Mouse (Mus musculus) cerebellum, postnatal 4 days (tissue): Measurements from ENCODE around the gene Taar7e.
"Not testable (repeated sequence)": the region's sequence is repeated elsewhere in the genome, so short reads cannot be mapped to it uniquely, and the experiment has no call there.

Source experiments
- DNase-seq, 2 experiments: peaks; one replicate each; pipeline ENCODE4 v3.0.0; 2022; ENCODE audit warnings: low spot score in 2 of 2, mixed read lengths in 1 of 2

Taar7e gene

GRCm38 (mm10) chr10:24037314-24037713, at the start of gene Taar7e:
Gene Taar7e (plus strand): TSS chr10:24037614.
- DNase-seq = no peak

GRCm38 (mm10) chr10:23993381-23993780, 44.0 kb upstream of the Taar7e start, which contains the start of gene Taar7a:
Gene Taar7a (minus strand): TSS chr10:23993481.
- DNase-seq = no peak

DNA sequence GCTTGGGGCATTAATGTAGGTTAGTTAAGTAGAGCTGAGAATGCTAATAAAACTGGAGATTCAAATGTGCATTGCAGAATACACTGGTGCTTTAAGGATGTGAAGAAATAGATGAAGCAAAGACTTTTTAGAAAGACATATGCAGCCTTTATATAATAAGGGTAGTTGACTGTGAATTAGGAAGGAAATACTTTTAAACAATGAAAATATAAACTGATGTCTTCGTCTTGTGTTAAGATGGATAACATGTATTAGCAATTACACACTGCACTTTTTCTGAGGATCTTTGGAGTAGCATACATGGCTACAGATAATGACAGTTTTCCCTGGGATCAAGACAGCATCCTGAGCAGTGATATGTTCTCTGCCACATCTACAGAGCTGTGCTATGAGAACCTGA, 37.8 kb upstream of the Taar7e start, which contains the start of gene Taar7b:
Gene Taar7b (plus strand): TSS at position 301 of the 400 bp plus-strand sequence.
- DNase-seq = no peak

DNA sequence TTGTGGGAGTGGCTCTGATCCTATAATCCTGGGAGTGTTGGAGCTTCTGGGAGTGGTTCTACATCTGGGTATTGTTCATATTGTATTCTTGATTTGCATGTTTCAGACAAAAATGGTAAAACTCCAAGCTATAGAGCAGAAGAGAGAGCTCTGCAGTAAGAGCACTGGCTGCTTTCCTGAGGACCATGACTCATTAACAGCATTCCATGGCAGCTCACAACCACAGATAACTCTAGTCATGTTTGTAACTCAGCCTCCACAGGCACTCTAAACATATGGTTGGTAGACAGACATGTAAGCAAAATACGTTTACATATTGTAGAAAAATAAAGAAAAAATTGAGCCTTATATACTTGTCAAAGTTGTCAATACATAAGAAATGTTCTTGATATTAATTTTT, 31.0 kb upstream of the Taar7e start:
- no peak for DNase-seq

DNA sequence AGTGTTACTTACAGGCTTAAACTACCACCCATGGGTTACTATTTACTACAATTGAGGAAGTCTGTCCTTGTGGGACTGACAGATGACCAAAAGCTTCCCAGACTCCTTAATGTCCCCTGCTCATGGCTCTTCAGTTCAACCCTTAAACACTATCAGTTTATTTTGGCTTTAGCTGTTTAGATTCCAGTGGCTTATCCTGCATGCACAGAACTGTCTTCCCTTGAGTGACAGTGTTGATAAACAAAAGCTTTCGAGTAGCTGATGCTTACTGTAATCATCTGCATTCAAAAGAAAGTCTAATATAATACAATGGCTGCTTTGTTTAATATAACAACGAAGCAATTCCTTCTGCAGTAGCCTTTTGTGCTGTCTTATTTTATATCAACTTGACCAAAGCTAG, 30.4 kb upstream of the Taar7e start:
- DNase-seq = no peak

DNA sequence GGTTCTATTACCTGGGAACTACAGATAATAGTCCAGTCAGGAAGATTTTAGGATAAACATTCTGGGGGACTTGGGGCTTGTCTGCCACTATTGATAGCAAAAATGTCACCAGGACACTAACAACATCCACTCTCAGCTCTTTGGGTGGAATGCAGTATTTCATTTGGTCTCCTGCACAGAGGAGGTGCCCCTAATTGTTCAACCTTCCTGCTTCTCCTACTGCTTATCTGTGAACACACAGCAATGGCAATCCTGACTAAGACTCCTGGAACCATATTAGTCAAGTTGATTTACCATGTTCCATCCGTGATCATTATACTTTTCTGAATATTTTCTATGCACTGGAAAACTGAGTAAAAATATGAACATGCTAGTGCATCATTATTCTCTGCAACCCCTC, 29.3 kb upstream of the Taar7e start:
- DNase-seq = no peak

- no peak for DNase-seq
Measured at GRCm38 (mm10) chr10:24026922-24027321, 10.5 kb upstream of the Taar7e start, which contains the start of gene Taar7d. Gene Taar7d (plus strand): TSS chr10:24027222.

- DNase-seq = no peak
Measured at GRCm38 (mm10) chr10:24031347-24031746, 6.1 kb upstream of the Taar7e start.

- DNase-seq = no peak
Measured at GRCm38 (mm10) chr10:24040120-24040869, 2.9 kb downstream of the Taar7e start.

- DNase-seq = no peak
Measured at GRCm38 (mm10) chr10:24049210-24049609, 11.8 kb downstream of the Taar7e start, which contains the start of gene Taar7f. Gene Taar7f (plus strand): TSS chr10:24049510.

DNA sequence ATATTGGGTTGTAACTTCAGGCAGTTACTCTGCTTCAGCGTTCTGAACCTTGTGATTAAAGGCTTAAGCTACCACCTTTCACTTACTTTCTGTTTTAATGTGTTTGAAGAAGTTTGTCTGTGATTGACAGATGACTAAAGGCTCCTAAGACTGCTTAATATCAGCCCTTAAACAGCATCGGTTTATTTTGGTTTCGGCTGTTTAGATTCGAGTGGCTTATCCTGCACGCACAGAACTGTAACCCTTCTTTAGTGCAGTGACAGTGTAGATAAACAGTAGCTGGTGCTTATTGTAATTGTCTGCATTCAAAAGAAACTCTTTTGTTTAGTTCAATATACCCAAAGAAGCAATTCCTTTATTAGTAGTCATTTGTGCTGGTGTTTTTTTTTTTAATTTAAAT, 14.6 kb downstream of the Taar7e start:
- DNase-seq = no peak

DNA sequence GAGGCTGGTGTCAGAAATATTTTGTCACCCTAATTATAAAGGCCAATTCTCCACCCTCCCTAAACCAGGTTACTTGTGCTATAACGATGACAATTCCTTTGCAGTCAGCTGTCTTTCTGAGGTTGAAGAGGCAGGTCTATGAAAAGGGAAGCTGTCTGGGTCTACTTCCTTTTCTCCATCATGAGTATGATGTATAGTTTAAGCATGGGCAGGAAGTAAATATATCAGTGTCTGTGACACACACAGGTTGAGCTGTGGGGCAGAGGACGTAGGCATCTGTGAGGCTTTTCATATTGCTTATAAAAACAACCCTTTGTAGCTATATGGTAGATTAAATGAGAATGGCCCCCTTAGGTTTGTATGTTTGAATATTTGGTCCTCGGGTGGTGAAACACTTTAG, 21.6 kb downstream of the Taar7e start:
- no peak for DNase-seq

GRCm38 (mm10) chr10:24074751-24075150, 37.3 kb downstream of the Taar7e start:
- DNase-seq = not testable (repeated sequence)

DNA sequence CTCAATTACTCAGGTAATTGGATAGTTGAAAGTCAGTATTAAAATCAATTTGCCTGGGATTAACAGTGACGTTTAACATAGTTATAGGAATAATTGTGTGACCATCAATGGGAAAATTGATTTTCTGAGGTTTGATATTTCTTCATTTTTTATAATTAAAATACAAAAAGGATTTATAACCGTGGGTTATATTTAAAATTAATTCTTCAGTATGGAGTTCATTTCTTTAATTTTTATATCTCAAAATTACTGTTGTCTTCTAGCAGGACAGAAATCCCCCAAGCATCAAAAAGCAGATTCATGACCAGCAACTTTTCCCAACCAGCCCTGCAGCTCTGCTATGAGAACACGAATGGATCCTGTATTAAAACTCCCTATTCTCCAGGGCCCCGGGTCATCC, 38.8 kb downstream of the Taar7e start, which contains the start of gene Taar8a:
Gene Taar8a (plus strand): TSS at position 301 of the 400 bp plus-strand sequence.
- DNase-seq = not testable (repeated sequence)

DNA sequence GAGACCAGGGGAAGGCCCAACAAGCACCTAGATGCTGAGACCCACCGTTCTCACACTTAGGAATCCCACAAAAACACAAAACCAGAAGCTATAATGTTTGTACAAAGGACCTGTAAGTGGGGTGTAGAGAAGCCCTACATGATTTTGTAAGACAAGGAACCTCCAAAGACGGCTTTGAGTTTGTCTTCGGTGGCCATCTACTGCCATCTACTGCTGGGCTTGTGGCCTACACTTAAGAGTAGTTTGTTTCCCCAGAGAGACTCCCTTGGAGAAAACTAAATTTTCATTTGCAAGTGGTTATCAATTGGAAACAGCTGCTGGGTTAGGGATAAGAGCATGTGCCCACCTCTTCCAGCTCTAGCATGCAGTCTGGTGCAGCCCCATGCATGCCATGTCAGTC, 42.8 kb downstream of the Taar7e start:
- peak in 1 of 2 experiments; percentile 22 for DNase-seq

GRCm38 (mm10) chr10:24085936-24086335, 48.5 kb downstream of the Taar7e start:
- no peak for DNase-seq

GRCm38 (mm10) chr10:24086555-24086954, 49.1 kb downstream of the Taar7e start:
- DNase-seq = no peak

DNA sequence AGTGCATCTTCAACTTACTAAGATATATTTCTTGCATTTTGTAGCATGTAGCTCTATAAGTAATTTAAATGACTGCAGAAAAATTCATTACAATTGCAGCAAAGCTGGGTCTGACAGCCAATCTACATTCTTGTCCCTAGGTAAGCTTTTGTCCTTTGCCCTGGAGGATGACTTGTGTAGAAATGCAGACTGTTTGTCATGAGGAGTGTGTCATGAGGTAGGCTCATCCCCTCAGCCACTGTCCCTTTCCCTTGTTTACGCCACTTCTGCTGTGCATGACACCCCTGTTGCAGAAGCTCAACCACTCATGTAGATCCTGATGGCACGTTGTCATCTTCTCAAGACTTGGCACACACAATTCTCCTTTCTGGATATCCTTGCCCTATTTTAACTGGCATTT, 49.8 kb downstream of the Taar7e start:
- DNase-seq = no peak
